Comparison of ENCODE assay signal across 20 mouse cellular contexts in genomic region chr2:177073432-177074423, GRCm38 (mm10). TPM values are rescaled to one million over a fixed set of nuclear protein-coding genes. Genes with fewer than 3 reads are reported as not detected.
DNase-seq lines count a peak whose midpoint lies in the region.
"Not testable (repeated sequence)": the region's sequence is repeated elsewhere in the genome, so short reads cannot be mapped to it uniquely, and the experiment has no call there.
"Had no signal": no experiment of that assay in that cellular context is flagged by ENCODE, and none has a peak within 500 bp of the region (broad histone marks: within the 10 kb centered on the region; RNA-seq: fewer than 3 reads in every experiment).

Gene Gm14401 (plus strand): TSS chr2:177074320.

- intact Hi-C loops in gastrocnemius, postnatal 14 days (cut with DNase I; ENCODE audit: low total_unique reads), result not testable (repeated sequence)

- not testable (repeated sequence) for H3K36me3 ChIP-seq in splenic B cell, adult 2 months (ENCODE audit: control insufficient read depth, insufficient read depth, low read length, poor library complexity, severe bottlenecking)

- DNase-seq in 3T3-L1 (ENCODE audit: low read depth, low spot score), result peak; percentile 74
- peak; percentile 98 for DNase-seq in ES-CJ7 (ENCODE audit: low read depth, low spot score)
- peak; percentile 99 for DNase-seq in R1 (ENCODE audit: low read depth, low spot score)
- peak; percentile 3 for DNase-seq in adrenal gland, adult 2 months
- peak; percentile 3 for DNase-seq in gastrocnemius, postnatal 14 days
- DNase-seq in kidney, postnatal 10 days, result peak; percentile 6
- DNase-seq in splenic B cell, adult 2 months (ENCODE audit: low read depth, low spot score), result peak; percentile 0

- not testable (repeated sequence) for H3K27me3 ChIP-seq in splenic B cell, adult 2 months (ENCODE audit: control insufficient read depth, insufficient read depth, low read length, poor library complexity, severe bottlenecking)

RNA-seq across cellular contexts. Expression of gene Gm14401, which starts in this region (rescaled TPM):
- 1 to 10 TPM in 1 of 2 experiments, under 1 TPM in 1; 0.73 to 1.6 TPM for total RNA-seq in adrenal gland, adult 2 months (2021)
- polyA plus RNA-seq in adrenal gland, adult 2 months (2012; rRNA removed), result not detected in 2 replicates
- total RNA-seq in gastrocnemius, postnatal 14 days (2021), result under 1 TPM in 1 of 2 experiments, not detected in 1; 0.42 TPM
- total RNA-seq: common myeloid progenitor, adult 5-6 weeks; hindbrain, postnatal 0 days had no signal
- polyA plus RNA-seq: forebrain, embryonic 10.5 days; forebrain, embryonic 15.5 days; frontal cortex, adult 2 months; heart, embryonic 10.5 days; hindbrain, embryonic 12.5 days; limb, embryonic 15.5 days; liver, embryonic 13.5 days; lung, postnatal 0 days; midbrain, embryonic 15.5 days; small intestine, adult 2 months; thymus, adult 2 months had no signal

Comparison
In these comparisons a context has a peak if more than half of its experiments do, and no peak if none do; other contexts are left out.
1. Peak in every context shown above with its lines: DNase-seq.
2. Peak in DNase-seq in gastrocnemius, postnatal 14 days; RNA of the gene not detected or under 1 TPM.
3. DNase-seq: peak in every context shown above with its lines; median percentile 99 in R1; 98 in ES-CJ7; 74 in 3T3-L1; 6 in kidney, postnatal 10 days; 3 in adrenal gland, adult 2 months; 3 in gastrocnemius, postnatal 14 days; 0 in splenic B cell, adult 2 months.